Mouse (Mus musculus) lung, postnatal 0 days (tissue): ENCODE measurements around the gene Dcdc2a. TPM values are rescaled to one million over a fixed set of nuclear protein-coding genes. Genes with fewer than 3 reads are reported as not detected.

Experiments
- ATAC-seq: fragments of 200-750 bp; cut with Nextera tagmentation; 2 replicates; pipeline ENCODE4 v1.8.0; 2017; ENCODE audit warnings: moderate library complexity
- DNase-seq: peaks from one replicate; pipeline ENCODE4 v3.0.0-alpha.2; 2016; ENCODE audit warnings: low spot score
- H3K27ac ChIP-seq: fragments of 300-500 bp; sonication (generic); 2 replicates; pipeline ENCODE4 v1.5.1; 2014; ENCODE audit warnings: antibody characterized with exemption, mild to moderate bottlenecking, low read length, mixed read lengths
- H3K27me3 ChIP-seq: fragments of 300-500 bp; sonication (generic); replicated peaks from 2 replicates; pipeline ENCODE4 v1.6.1; 2014; ENCODE audit warnings: low read length, mixed read lengths; ENCODE audit not compliant: insufficient read depth
- H3K36me3 ChIP-seq: fragments of 300-500 bp; sonication (generic); 2 replicates; pipeline ENCODE4 v1.6.1; 2014; ENCODE audit warnings: low read length, mixed read lengths; ENCODE audit not compliant: insufficient read depth
- H3K4me1 ChIP-seq: fragments of 300-500 bp; sonication (generic); 2 replicates; pipeline ENCODE4 v1.6.1; 2014; ENCODE audit warnings: antibody characterized with exemption, low read depth, low read length, mixed read lengths; ENCODE audit not compliant: insufficient read depth
- H3K4me2 ChIP-seq: fragments of 300-500 bp; sonication (generic); replicated peaks from 2 replicates; pipeline ENCODE4 v1.6.1; 2014; ENCODE audit warnings: low read depth, mild to moderate bottlenecking, low read length, moderate library complexity, mixed read lengths
- H3K4me3 ChIP-seq: fragments of 300-500 bp; sonication (generic); 2 replicates; pipeline ENCODE4 v1.5.1; 2014; ENCODE audit warnings: low read depth, low read length
- H3K9ac ChIP-seq: fragments of 300-500 bp; sonication (generic); replicated peaks from 2 replicates; pipeline ENCODE4 v1.6.1; 2014; ENCODE audit warnings: low read depth, mild to moderate bottlenecking
- H3K9me3 ChIP-seq: fragments of 300-500 bp; sonication (generic); 2 replicates; pipeline ENCODE4 v1.6.1; 2016; ENCODE audit warnings: low read length, mixed read lengths
- CTCF ChIP-seq: IDR thresholded peaks from 2 replicates; pipeline ENCODE4 v1.5.1; 2016; ENCODE audit warnings: antibody characterized with exemption, mild to moderate bottlenecking
- EP300 ChIP-seq: IDR thresholded peaks from 2 replicates; pipeline ENCODE4 v1.6.1; 2016; ENCODE audit warnings: antibody characterized with exemption, mild to moderate bottlenecking, control low read depth
- WGBS: fragments of 180-500 bp; shearing (Covaris S2); extraction: QIAGEN DNeasy Blood & Tissue Kit; methylation state at CpG from one replicate; pipeline ENCODE4 v1.1.7; 2014; 5-methylcytosine and 5-hydroxymethylcytosine counted together
- polyA plus RNA-seq: library from polyadenylated mRNA; unstranded; fragments of >200 nt; fragmentation: Nextera tagmentation; extraction: Ambion mirVana; gene quantifications from 2 replicates; pipeline ENCODE4 v1.2.1, GENCODE M21; 2015

The Dcdc2a gene
- polyA plus RNA-seq, 1 experiment from 2014 or later, result 2.1 TPM

DNA sequence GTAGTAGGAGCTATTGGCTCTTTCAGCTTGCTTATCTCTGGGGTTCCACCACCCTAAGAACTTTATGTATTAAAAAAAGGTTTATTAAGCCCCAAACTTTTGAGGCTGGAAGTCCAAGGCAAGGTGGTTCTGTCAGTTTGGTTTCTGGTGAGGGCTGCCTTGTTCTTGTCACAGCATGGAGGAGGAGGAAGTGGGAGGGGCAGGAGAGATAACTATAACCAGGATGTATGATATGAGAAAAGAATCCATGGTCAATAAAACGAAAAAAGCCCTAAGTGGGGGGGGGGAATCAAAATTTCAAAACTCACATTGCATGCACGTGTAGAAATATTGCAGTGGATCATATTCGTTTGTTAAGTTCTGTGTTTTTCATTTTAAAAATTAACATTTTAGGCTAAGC, 32.7 kb upstream of the Dcdc2a start:
- Histone ChIP-seq H3K27ac (no peak overlapping the region), H3K4me1 (peaks cover 8% of the 10 kb centered on the region; the same call in 1 of the 2 replicates), H3K9me3 (no peaks in the 10 kb centered on the region), H3K4me2 (no peak overlapping the region), H3K4me3 (no peak overlapping the region), H3K36me3 (no peaks in the 10 kb centered on the region), H3K9ac (no peak overlapping the region), H3K27me3 (no peaks in the 10 kb centered on the region)
- ATAC-seq (no peak), DNase-seq (no peak)
- 75% methylated on average over 3 of the region's 3 CpGs for WGBS
- TF ChIP-seq EP300, result no peak
- no peak for TF ChIP-seq CTCF

DNA sequence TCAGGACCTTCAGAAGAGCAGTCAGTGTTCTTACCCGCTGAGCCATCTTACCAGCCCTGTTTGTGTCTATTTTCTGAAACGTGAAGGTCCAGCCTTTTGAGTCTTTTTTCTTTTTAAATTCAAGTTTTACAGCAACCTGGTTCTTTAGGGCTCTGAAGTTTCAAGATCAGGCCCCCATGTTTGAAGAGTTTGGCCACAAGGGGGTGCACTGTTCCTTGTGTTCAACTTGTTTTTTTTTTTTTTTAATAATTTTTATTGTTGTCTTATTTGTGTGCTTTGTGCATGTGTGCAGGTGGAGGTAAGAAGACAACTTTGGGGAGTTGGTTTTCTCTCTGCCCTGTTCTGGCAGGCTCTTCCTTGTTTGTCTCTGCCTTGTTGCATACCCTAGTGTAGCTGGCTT, 31.1 kb upstream of the Dcdc2a start:
- Histone ChIP-seq H3K4me3 (no peak overlapping the region), H3K4me2 (no peak overlapping the region), H3K27me3 (no peaks in the 10 kb centered on the region), H3K36me3 (no peaks in the 10 kb centered on the region), H3K9me3 (no peaks in the 10 kb centered on the region), H3K4me1 (no peaks in the 10 kb centered on the region), H3K27ac (no peak overlapping the region), H3K9ac (no peak overlapping the region)
- TF ChIP-seq CTCF (peak; percentile 55), EP300 (no peak)
- 29% methylated on average over 2 of the region's 2 CpGs for WGBS
- ATAC-seq (no peak), DNase-seq (peak; percentile 41)

DNA sequence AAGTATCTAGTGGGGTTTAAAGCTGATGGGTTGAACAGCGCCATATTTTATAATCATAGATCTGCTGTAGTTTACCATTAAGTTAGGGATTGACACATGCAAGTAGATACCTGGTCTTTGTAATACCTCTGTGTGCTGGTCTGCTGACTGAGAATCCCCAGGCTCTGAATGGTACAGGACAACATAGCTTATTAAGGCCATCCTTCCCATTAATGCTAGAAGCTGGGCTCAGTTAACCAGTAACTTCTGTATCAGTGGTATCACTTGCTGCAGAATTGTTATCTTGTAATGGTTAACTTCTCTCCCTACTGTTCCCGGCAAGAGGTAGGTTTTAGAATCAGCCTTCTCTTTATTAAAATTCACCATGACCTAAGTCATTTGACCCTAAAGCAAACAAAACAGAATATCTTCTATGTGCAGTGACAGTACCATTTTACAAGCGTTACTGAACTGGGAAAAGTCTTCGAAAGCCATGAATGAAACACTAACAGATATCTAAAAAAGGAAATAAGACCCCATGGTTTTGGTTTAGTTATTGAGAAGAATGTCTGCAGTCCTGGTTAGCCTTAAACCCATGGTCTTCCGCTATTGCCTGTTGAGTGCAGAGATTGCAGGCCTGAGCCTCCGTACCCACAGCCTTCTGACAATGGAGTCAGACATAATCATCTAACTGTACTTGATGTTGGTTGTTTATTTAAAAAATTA, 29.2 kb upstream of the Dcdc2a start:
- Histone ChIP-seq H3K4me3 (no peak overlapping the region), H3K9me3 (no peaks in the 10 kb centered on the region), H3K9ac (no peak overlapping the region), H3K27ac (no peak overlapping the region), H3K36me3 (no peaks in the 10 kb centered on the region), H3K27me3 (no peaks in the 10 kb centered on the region), H3K4me2 (no peak overlapping the region), H3K4me1 (no peaks in the 10 kb centered on the region)
- WGBS, result 82% methylated on average over 6 of the region's 6 CpGs
- ATAC-seq (no peak), DNase-seq (no peak)
- TF ChIP-seq CTCF (no peak), EP300 (no peak)

GRCm38 (mm10) chr13:25027114-25027425, 28.7 kb upstream of the Dcdc2a start:
- H3K9me3 ChIP-seq, result no peaks in the 10 kb centered on the region

GRCm38 (mm10) chr13:25039488-25039887, 16.3 kb upstream of the Dcdc2a start:
- H3K27ac ChIP-seq, result no peak overlapping the region
- no peak overlapping the region for H3K4me2 ChIP-seq
- WGBS, result 78% methylated on average over 2 of the region's 2 CpGs
- no peak for DNase-seq
- H3K27me3 ChIP-seq, result no peaks in the 10 kb centered on the region
- no peaks in the 10 kb centered on the region for H3K4me1 ChIP-seq
- no peaks in the 10 kb centered on the region for H3K9me3 ChIP-seq
- H3K36me3 ChIP-seq, result no peaks in the 10 kb centered on the region
- no peak overlapping the region for H3K9ac ChIP-seq
- H3K4me3 ChIP-seq, result no peak overlapping the region
- TF ChIP-seq EP300 (no peak), CTCF (no peak)
- ATAC-seq, result no peak

More at GRCm38 (mm10) chr13:25027114-25027425, 28.7 kb upstream of the Dcdc2a start:
- Histone ChIP-seq H3K4me1 (no peaks in the 10 kb centered on the region), H3K36me3 (no peaks in the 10 kb centered on the region), H3K9ac (no peak overlapping the region), H3K4me3 (no peak overlapping the region), H3K27me3 (no peaks in the 10 kb centered on the region), H3K27ac (no peak overlapping the region), H3K4me2 (no peak overlapping the region)
- DNase-seq (no peak), ATAC-seq (no peak)
- WGBS, result 84% methylated on average over 3 of the region's 3 CpGs
- TF ChIP-seq EP300 (no peak), CTCF (no peak)

GRCm38 (mm10) chr13:25052671-25053070, 3.1 kb upstream of the Dcdc2a start:
- Histone ChIP-seq H3K27me3 (peaks cover 10% of the 10 kb centered on the region; the same call in 1 of the 2 replicates), H3K36me3 (no peaks in the 10 kb centered on the region), H3K4me2 (no peak overlapping the region), H3K4me1 (no peaks in the 10 kb centered on the region), H3K9me3 (no peaks in the 10 kb centered on the region), H3K27ac (no peak overlapping the region), H3K9ac (no peak overlapping the region), H3K4me3 (no peak overlapping the region)
- DNase-seq (no peak), ATAC-seq (no peak)
- TF ChIP-seq CTCF (no peak), EP300 (no peak)
- WGBS, result 74% methylated on average over 5 of the region's 5 CpGs
